Mouse (Mus musculus) small intestine, adult 2 months (tissue): ENCODE measurements around the gene Mtmr3. TPM values are rescaled to one million over a fixed set of nuclear protein-coding genes. Genes with fewer than 3 reads are reported as not detected.

ENCODE experiments used
- H3K27ac ChIP-seq: fragments of 200-500 bp; 2 replicates; pipeline ENCODE4 v1.5.1; 2012; ENCODE audit warnings: low read depth, low read length, control low read depth, inconsistent platforms; ENCODE audit not compliant: insufficient read depth
- H3K27me3 ChIP-seq: fragments of 200-500 bp; 2 replicates; pipeline ENCODE4 v1.6.1; 2012; ENCODE audit warnings: mild to moderate bottlenecking, moderate library complexity, low read length, inconsistent platforms; ENCODE audit not compliant: control insufficient read depth, insufficient read depth
- H3K36me3 ChIP-seq: fragments of 200-500 bp; 2 replicates; pipeline ENCODE4 v1.6.1; 2012; ENCODE audit warnings: mild to moderate bottlenecking, low read length, control low read depth, inconsistent platforms; ENCODE audit not compliant: control insufficient read depth, insufficient read depth
- H3K4me1 ChIP-seq: fragments of 200-500 bp; 2 replicates; pipeline ENCODE4 v1.6.1; 2012; ENCODE audit warnings: low read length, inconsistent platforms, mixed read lengths; ENCODE audit not compliant: control insufficient read depth, insufficient read depth, insufficient read length
- H3K4me3 ChIP-seq: fragments of 200-500 bp; 2 replicates; pipeline ENCODE4 v1.5.1; 2012; ENCODE audit warnings: low read depth, mild to moderate bottlenecking, control low read depth, inconsistent platforms, low read length, moderate library complexity
- CTCF ChIP-seq: fragments of 200-500 bp; IDR thresholded peaks from 2 replicates; pipeline ENCODE4 v1.5.1; 2012; ENCODE audit warnings: low read depth, mild to moderate bottlenecking, control low read depth, inconsistent platforms, low read length, moderate library complexity, mixed read lengths; ENCODE audit not compliant: insufficient replicate concordance, insufficient read length; ENCODE audit errors: extremely low read depth
- POLR2A ChIP-seq: fragments of 200-500 bp; IDR thresholded peaks from 2 replicates; pipeline ENCODE4 v1.6.1; 2012; ENCODE audit warnings: low read depth, mild to moderate bottlenecking, control low read depth, inconsistent platforms, low read length, moderate library complexity
- WGBS: fragments of 180-500 bp; shearing (Covaris S2); methylation state at CpG from one replicate; pipeline ENCODE4 v1.1.7; 2018; 5-methylcytosine and 5-hydroxymethylcytosine counted together
- polyA plus RNA-seq: library from polyadenylated mRNA; depleted of rRNA; stranded (reverse); fragments of >200 nt; gene quantifications from 2 replicates; pipeline ENCODE4 v1.2.3, GENCODE M21; 2012; rRNA removed

Gene Mtmr3
- polyA plus RNA-seq, 1 experiment = 19.6 TPM

DNA sequence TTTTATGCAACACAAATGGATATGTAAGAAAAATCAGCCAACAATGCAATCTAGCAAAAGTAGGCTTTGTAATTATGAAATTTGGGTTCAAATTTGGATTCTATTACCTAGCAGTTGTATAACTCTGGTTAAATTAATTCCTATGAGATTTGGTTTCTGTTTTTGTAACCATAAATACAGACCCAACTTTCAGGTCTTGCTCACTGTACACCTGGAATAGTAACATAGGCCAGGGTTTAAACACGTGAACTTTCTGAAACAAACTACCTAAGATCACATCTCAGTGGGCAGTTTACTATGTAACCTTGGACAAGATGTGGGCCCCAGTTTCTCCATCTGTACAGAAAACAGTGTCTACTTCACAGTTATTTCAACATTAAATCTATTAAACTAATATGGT lies 157.3 kb downstream of the Mtmr3 start:
- TF ChIP-seq POLR2A (no peak), CTCF (no peak)
- WGBS = 96% methylated on average over 1 of the region's 1 CpGs

DNA sequence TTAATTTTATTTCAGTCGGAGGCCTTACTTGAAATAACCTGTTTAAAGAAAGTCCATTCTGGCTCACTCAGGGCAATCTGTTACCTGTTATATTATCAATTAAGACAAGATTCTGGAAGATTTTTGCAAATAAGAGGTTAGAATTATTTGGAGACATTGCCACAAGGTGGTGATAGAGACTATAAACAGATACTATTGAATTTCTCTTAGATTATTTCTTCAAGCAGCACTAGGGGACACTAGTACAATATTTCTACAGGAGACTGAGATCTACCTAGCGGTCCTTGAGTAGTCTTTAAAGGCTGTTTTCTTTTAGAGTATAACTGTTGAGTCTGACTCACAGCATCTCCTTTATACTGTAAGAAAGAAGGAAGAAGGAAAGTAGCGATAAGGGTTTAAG lies 158.0 kb downstream of the Mtmr3 start:
- Histone ChIP-seq H3K27me3 (no peaks in the 10 kb centered on the region), H3K27ac (no peak overlapping the region), H3K4me3 (no peak overlapping the region), H3K36me3 (no peaks in the 10 kb centered on the region), H3K4me1 (no peaks in the 10 kb centered on the region)
- TF ChIP-seq POLR2A (no peak), CTCF (no peak)
- 66% methylated on average over 3 of the region's 3 CpGs for WGBS

More for the DNA sequence above, 157.3 kb downstream of the Mtmr3 start:
- H3K4me1 ChIP-seq = no peaks in the 10 kb centered on the region
- no peaks in the 10 kb centered on the region for H3K27me3 ChIP-seq
- no peaks in the 10 kb centered on the region for H3K36me3 ChIP-seq
- no peak overlapping the region for H3K27ac ChIP-seq
- H3K4me3 ChIP-seq = no peak overlapping the region

DNA sequence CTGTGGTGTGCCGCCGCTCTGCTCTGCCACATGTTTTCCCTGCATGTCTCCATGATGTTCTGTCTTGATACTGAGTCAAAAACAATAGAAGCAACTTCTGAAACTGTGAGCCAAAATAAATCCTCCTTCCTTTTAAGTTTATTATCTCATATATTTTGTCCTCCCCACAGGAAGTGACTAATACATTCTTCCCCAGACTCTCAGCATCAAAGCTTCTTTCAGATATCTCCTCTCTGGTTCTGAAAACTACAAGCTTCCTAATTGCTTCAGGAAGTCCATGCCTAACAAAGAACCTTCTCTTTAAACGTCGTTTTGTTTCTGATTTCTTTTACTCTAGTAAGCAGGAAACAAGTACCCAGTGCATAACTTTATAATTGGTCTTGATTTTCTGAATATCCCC lies 160.2 kb downstream of the Mtmr3 start:
- TF ChIP-seq CTCF = no peak
- TF ChIP-seq POLR2A = no peak
- Histone ChIP-seq H3K4me1 (no peaks in the 10 kb centered on the region), H3K27me3 (no peaks in the 10 kb centered on the region), H3K36me3 (no peaks in the 10 kb centered on the region), H3K27ac (no peak overlapping the region), H3K4me3 (no peak overlapping the region)
- WGBS = 52% methylated on average over 4 of the region's 4 CpGs

Other genes with a start within 250 kb of the Mtmr3 start
- gene Hormad2, start 153.8 kb downstream of the Mtmr3 start, polyA plus RNA-seq = 0.06 TPM in 1 of 2 replicates, not detected in the other
- not detected in 2 replicates for gene Gm11032, start 25.2 kb upstream of the Mtmr3 start, polyA plus RNA-seq
- gene Ascc2, start 42.9 kb upstream of the Mtmr3 start, polyA plus RNA-seq = 7.8 and 17.2 TPM in 2 replicates
- 492 and 641 TPM in 2 replicates for gene Uqcr10, start 109.5 kb upstream of the Mtmr3 start, polyA plus RNA-seq
- gene Zmat5, start 109.8 kb upstream of the Mtmr3 start, polyA plus RNA-seq = 29.1 and 61.5 TPM in 2 replicates
- not detected in 2 replicates for gene Cabp7, start 151.9 kb upstream of the Mtmr3 start, polyA plus RNA-seq